Mouse (Mus musculus) testis, postnatal 14 days (tissue): ENCODE measurements around the gene Topbp1.
A peak's percentile ranks its signal among the peaks of the same experiment; 100 is the strongest.
"Not testable (repeated sequence)": the region's sequence is repeated elsewhere in the genome, so short reads cannot be mapped to it uniquely, and the experiment has no call there.

ENCODE experiments used
- DNase-seq: peaks from one replicate; pipeline ENCODE4 v3.0.0; 2021; ENCODE audit warnings: low spot score

Topbp1 gene

GRCm38 (mm10) chr9:103353500-103354260 is 48.7 kb downstream of the Topbp1 start:
- DNase-seq, result not testable (repeated sequence)

- DNase-seq, result no peak
These were observed 52.9 kb downstream of the Topbp1 start for GRCm38 (mm10) chr9:103357893-103358292.

GRCm38 (mm10) chr9:103358545-103358944 is 53.5 kb downstream of the Topbp1 start:
- no peak for DNase-seq

GRCm38 (mm10) chr9:103360642-103361041 is 55.6 kb downstream of the Topbp1 start:
- DNase-seq, result no peak

- no peak for DNase-seq
These were observed 58.1 kb downstream of the Topbp1 start for GRCm38 (mm10) chr9:103363088-103363487.

GRCm38 (mm10) chr9:103363730-103364417 is 58.9 kb downstream of the Topbp1 start:
- DNase-seq, result peak; percentile 36

- DNase-seq, result peak; percentile 78
These were observed 59.7 kb downstream of the Topbp1 start for GRCm38 (mm10) chr9:103364601-103365289.

GRCm38 (mm10) chr9:103365290-103366247 is 60.6 kb downstream of the Topbp1 start, which contains the start of gene Cdv3:
Cdv3 (minus strand) TSS chr9:103365840.
- peak; percentile 100 for DNase-seq

- DNase-seq, result no peak
These were observed 61.3 kb downstream of the Topbp1 start for GRCm38 (mm10) chr9:103366356-103366755.

GRCm38 (mm10) chr9:103369951-103370350 is 64.9 kb downstream of the Topbp1 start:
- DNase-seq, result no peak

GRCm38 (mm10) chr9:103372271-103373010 is 67.4 kb downstream of the Topbp1 start:
- no peak for DNase-seq

GRCm38 (mm10) chr9:103376346-103377320 is 71.6 kb downstream of the Topbp1 start:
- no peak for DNase-seq

- DNase-seq, result no peak
These were observed 73.7 kb downstream of the Topbp1 start for GRCm38 (mm10) chr9:103378686-103379085.

- DNase-seq, result no peak
These were observed 74.2 kb downstream of the Topbp1 start for GRCm38 (mm10) chr9:103379199-103379598.

GRCm38 (mm10) chr9:103380566-103380965 is 75.6 kb downstream of the Topbp1 start:
- no peak for DNase-seq

GRCm38 (mm10) chr9:103382989-103383388 is 78.0 kb downstream of the Topbp1 start:
- no peak for DNase-seq

- DNase-seq, result no peak
These were observed 78.6 kb downstream of the Topbp1 start for GRCm38 (mm10) chr9:103383576-103383975.

GRCm38 (mm10) chr9:103384141-103384796 is 79.3 kb downstream of the Topbp1 start:
- DNase-seq, result no peak

GRCm38 (mm10) chr9:103385600-103385999 is 80.6 kb downstream of the Topbp1 start:
- no peak for DNase-seq
